Mouse (Mus musculus) urinary bladder, postnatal 10 days (tissue): Measurements from ENCODE around the gene Naa25.

ENCODE experiments used
- DNase-seq: peaks from one replicate; pipeline ENCODE4 v3.0.0; 2022; ENCODE audit warnings: low spot score

Naa25 gene

DNA sequence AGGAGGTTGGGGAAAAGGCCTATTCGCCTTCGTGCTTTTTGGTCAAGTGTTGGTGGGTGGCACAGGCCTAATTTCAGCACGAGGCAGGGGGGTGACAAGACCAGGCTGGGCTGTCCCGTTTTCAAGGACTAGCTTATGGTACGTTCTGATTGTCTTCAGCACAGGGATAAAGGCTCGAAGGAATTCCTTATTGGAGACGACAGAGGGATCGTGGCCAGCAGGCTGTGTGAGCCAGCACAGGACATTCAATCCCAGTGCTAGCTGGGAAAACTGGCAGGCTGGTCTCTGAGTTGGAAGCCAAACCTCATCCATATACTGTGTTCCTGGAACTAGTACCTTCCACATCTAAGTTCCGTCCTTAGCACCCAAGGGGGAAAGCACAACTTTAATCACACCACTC is 55.2 kb downstream of the Naa25 start:
- DNase-seq = no peak

DNA sequence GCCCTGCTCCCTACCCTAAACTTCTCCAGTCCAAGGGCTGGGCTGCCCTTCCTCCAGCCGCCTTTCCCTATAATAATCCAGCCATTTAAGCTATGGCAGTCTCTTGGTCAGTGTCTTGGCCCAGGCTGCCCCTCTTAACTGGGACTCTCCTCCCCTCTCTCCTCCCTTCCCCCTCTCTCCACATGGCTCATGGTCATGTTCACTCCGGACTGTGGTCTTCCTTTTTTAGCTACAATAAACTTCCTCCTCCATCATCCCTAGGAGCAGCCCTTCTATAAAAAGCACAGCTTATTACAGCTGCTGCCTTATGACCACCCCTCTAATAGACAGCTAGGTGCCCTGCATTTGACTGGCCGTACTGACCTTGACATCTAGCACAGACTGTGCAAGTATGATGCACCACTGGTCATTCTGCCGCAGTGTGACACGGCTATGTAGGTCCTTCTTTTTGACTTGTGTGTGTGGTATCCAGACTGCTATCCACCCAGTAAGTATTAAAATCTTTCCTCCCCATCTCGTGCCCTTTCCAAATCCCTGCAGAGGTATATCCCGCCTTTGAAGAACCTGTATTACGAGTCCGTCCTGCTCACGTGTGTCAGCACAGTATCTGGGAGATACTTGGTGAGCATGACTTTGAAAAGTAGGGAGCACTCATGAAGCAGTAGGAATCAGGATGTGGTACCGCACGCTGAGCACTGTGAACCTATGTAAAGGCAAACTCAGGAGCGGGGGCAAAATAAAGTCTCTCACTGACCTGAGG is 56.2 kb downstream of the Naa25 start:
- DNase-seq = no peak

DNA sequence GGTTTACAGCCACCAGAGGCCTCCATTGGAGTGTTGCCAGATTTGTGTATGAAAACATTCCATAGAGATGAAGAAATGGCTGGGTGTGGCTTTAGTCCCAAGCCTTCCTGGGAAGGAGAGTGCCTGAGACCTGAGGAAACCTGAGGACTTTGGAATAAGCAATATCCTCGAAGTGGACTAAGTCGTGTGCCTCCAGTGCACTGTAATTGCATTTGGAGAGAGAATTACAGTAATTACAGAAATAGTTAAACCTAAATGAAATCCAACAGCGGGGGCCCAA is 56.7 kb downstream of the Naa25 start:
- no peak for DNase-seq

DNA sequence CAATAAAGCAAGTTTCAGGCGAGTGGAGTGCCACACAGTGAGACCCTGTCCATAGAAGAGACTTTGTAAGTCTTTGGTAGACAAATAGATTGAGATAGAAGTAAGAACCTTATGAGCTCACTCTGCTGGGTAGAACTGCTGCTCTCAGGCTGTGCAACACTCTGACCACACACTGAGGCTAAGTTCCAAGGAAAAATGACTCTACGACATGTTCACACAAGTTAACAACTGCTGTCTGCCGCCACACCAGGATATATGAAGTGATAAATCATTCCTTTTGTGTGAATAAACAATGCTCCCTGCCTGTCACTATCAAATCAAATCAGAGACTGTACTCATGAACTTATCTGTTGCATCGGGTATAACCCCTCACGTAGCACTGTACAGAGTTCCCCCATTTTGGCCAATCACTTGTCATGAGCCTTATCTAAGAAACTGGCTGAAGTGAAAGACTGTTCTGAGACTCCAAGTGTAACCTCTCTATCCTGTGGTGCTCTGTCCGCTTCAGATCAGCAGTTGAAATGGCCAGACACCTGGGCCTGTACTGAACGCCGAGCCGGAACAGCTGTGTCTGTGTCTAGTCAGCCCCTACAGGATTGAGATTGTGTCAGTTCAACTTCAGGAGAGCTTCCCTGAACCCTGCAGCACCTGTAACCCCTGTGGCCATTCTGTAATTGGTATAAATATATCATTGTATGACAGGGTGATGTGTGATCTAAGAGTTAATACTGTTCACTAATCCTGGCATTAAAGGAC is 58.0 kb downstream of the Naa25 start:
- DNase-seq = no peak

- DNase-seq = no peak
These were observed 63.8 kb downstream of the Naa25 start for GRCm38 (mm10) chr5:121461339-121462170.

- no peak for DNase-seq
These were observed 64.4 kb downstream of the Naa25 start for GRCm38 (mm10) chr5:121462171-121462502.

DNA sequence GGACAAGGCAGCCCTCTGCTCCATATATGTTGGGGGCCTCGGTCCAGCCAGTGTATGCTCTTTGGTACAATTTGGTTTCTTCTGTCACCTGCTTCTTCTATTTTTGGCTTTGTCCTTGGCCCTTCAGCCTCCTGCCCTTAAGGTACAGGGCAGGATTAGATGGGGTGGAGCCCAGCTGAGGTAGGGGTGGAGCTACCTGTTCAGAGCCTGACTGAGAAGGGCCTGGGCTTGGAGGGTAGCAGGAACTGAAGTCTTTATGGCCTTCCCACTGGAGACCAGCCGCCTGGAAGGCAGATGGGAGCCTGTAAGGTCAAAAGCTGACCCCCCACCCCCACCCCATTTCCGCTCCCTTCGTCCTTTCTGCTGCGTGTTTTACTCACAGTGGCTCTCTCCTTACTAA is 65.2 kb downstream of the Naa25 start:
- DNase-seq = no peak

GRCm38 (mm10) chr5:121463601-121464250 is 66.0 kb downstream of the Naa25 start:
- no peak for DNase-seq

- no peak for DNase-seq
These were observed 71.8 kb downstream of the Naa25 start for GRCm38 (mm10) chr5:121469566-121469965.

DNA sequence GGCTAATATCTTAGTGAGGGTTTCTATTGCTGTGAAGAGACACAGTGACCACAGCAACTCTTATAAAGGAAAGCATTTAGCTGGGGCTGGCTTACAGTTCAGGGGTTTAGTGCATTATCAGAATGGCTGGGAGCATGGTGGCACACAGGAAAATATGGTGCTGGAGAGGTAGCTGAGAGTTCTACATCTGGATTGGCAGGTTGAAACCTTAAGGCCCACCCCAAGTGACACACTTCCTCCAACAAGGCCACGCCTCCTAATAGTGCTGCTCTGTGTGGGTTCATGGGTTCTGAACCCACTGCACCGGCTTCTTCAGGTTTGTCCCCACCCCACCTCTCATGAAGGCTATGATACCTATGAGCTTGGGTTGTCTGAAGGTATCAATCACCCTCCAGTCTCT is 74.7 kb downstream of the Naa25 start:
- no peak for DNase-seq

DNA sequence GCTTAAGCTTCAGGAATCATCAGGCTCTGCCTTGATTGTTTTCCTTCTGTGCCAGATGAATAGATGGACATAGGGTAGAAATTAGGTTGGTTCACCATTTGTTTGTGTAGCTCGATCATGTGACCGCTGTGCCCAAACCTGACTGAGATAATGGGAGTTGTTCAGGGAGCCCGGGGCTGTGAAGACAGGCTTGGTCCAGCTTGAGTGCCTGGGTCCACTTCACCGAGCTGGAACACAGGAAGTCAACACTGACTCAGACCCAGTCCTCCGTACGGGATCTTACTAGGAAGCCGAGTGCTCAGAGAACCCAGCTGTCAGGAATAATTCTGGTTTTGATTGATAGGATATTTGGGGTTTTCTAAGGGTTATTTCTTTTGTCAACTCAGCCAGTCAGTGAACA is 76.9 kb downstream of the Naa25 start:
- no peak for DNase-seq

- DNase-seq = no peak
These were observed 78.3 kb downstream of the Naa25 start for GRCm38 (mm10) chr5:121476040-121476439.

GRCm38 (mm10) chr5:121477680-121478079 is 79.9 kb downstream of the Naa25 start:
- no peak for DNase-seq

DNA sequence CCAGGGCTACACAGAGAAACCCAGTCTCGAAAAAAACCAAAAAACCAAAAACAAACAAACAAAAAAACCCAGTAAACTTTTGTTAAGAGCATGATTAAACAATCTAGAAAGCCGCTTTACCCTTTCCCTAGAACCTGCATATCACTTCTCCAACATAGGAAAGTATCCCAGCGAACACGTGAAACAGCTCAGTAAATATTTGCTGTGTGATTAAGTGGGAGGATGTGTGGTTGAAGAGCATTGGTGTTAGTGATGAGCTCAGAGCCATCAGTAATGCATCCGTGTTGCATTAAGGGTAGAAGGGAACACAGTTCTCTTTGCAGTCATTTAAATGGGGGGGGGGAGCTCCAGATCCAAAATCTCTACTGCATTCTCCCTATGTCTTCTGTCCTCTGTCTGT is 87.1 kb downstream of the Naa25 start:
- DNase-seq = no peak

DNA sequence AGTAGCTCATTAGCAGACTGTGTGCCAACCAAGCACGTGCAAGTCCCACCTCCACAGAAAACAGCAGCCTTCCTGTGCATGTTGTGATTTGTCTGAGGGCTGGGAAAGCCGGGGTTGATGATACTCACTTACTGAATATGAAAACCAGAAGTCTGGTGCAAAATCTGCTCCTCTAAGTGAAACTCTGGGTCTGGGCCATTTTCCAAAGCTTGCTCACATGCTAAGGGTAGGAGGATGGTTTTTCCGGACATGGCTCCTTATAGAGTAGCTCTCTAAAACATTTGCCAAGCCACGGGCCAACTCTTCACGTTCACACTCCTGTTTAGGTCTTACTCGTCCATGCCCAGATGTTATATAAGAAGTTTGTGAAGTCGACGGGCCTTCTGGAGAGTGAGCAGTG is 95.6 kb downstream of the Naa25 start:
- no peak for DNase-seq
